Mouse (Mus musculus) midbrain, embryonic 14.5 days (tissue): ENCODE measurements around the gene Fosl2. TPM values are rescaled to one million over a fixed set of nuclear protein-coding genes. Genes with fewer than 3 reads are reported as not detected.

ENCODE experiments used
- ATAC-seq: fragments of 200-750 bp; cut with Nextera tagmentation; 2 replicates; pipeline ENCODE4 v1.8.0; 2017; ENCODE audit warnings: moderate number of reproducible peaks, moderate library complexity; ENCODE audit not compliant: low FRiP score, low TSS enrichment
- DNase-seq: peaks from one replicate; pipeline ENCODE4 v3.0.0-alpha.2; 2015
- H3K27ac ChIP-seq: fragments of 300-500 bp; sonication (generic); replicated peaks from 2 replicates; pipeline ENCODE4 v1.5.1; 2014; ENCODE audit warnings: mild to moderate bottlenecking, low read depth, low read length, moderate library complexity
- H3K27me3 ChIP-seq: fragments of 300-500 bp; sonication (generic); 2 replicates; pipeline ENCODE4 v1.6.1; 2014; ENCODE audit warnings: low read length, control low read depth, mixed read lengths; ENCODE audit not compliant: control insufficient read depth, insufficient read depth
- H3K36me3 ChIP-seq: fragments of 300-500 bp; sonication (generic); 2 replicates; pipeline ENCODE4 v1.6.1; 2014; ENCODE audit warnings: low read length, control low read depth; ENCODE audit not compliant: control insufficient read depth, insufficient read depth
- H3K4me1 ChIP-seq: fragments of 300-500 bp; sonication (generic); 2 replicates; pipeline ENCODE4 v1.6.1; 2014; ENCODE audit warnings: mild to moderate bottlenecking, antibody characterized with exemption, low read length, control low read depth; ENCODE audit not compliant: control insufficient read depth, insufficient read depth
- H3K4me2 ChIP-seq: fragments of 300-500 bp; sonication (generic); 2 replicates; pipeline ENCODE4 v1.6.1; 2014; ENCODE audit warnings: mild to moderate bottlenecking, low read length, moderate library complexity
- H3K4me3 ChIP-seq: fragments of 300-500 bp; sonication (generic); replicated peaks from 2 replicates; pipeline ENCODE4 v1.5.1; 2014; ENCODE audit warnings: low read depth, low read length
- H3K9ac ChIP-seq: fragments of 300-500 bp; sonication (generic); replicated peaks from 2 replicates; pipeline ENCODE4 v1.6.1; 2014; ENCODE audit warnings: mild to moderate bottlenecking, low read length, moderate library complexity
- H3K9me3 ChIP-seq: fragments of 300-500 bp; sonication (generic); 2 replicates; pipeline ENCODE4 v1.6.1; 2016; ENCODE audit warnings: low read length, control low read depth, mixed read lengths; ENCODE audit not compliant: control insufficient read depth
- WGBS: fragments of 180-500 bp; shearing (Covaris S2); extraction: QIAGEN DNeasy Blood & Tissue Kit; methylation state at CpG from one replicate; pipeline ENCODE4 v1.1.7; 2014; 5-methylcytosine and 5-hydroxymethylcytosine counted together
- polyA plus RNA-seq: library from polyadenylated mRNA; unstranded; fragments of >200 nt; fragmentation: Nextera tagmentation; extraction: Ambion mirVana; gene quantifications from 2 replicates; pipeline ENCODE4 v1.2.1, GENCODE M21; 2014

Gene Fosl2
- polyA plus RNA-seq, 1 experiment from 2014 or later, result 0.36 TPM

GRCm38 (mm10) chr5:32199136-32199535 lies 63.5 kb downstream of the Fosl2 start:
- H3K9me3 ChIP-seq, result no peaks in the 10 kb centered on the region
- no peak overlapping the region for H3K4me3 ChIP-seq
- DNase-seq (no peak), ATAC-seq (no peak)
- 77% methylated on average over 3 of the region's 3 CpGs for WGBS
- H3K9ac ChIP-seq, result no peak overlapping the region
- H3K4me2 ChIP-seq, result no peak overlapping the region
- H3K4me1 ChIP-seq, result no peaks in the 10 kb centered on the region
- H3K27ac ChIP-seq, result no peak overlapping the region
- no peaks in the 10 kb centered on the region for H3K36me3 ChIP-seq
- H3K27me3 ChIP-seq, result no peaks in the 10 kb centered on the region

- H3K27ac ChIP-seq, result no peak overlapping the region
- WGBS, result 95% methylated on average over 3 of the region's 3 CpGs
Observed at GRCm38 (mm10) chr5:32199594-32199993, 64.0 kb downstream of the Fosl2 start.

DNA sequence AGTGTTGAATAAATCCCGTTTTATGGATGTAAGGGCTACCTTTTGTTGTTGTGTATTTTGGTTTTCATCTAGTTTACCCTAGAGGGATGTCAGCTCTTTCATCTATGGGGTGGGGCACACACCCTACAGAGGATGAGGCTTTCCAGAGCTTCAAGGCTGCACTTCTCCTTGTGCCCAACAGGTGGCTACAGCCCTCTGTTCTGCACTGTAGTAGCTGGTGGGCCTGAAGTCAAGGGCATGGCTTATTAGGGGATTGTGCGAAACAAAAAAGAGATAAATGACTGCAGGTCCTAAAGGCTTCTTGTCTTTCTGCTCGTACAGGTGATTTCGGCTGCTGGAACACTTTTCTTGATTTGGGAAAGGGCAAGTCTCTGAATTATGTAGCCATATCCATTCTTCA lies 69.1 kb downstream of the Fosl2 start:
- no peaks in the 10 kb centered on the region for H3K36me3 ChIP-seq
- 79% methylated on average over 4 of the region's 4 CpGs for WGBS
- no peak overlapping the region for H3K9ac ChIP-seq
- no peak overlapping the region for H3K4me3 ChIP-seq
- no peak overlapping the region for H3K4me2 ChIP-seq
- no peaks in the 10 kb centered on the region for H3K27me3 ChIP-seq
- no peaks in the 10 kb centered on the region for H3K9me3 ChIP-seq
- no peaks in the 10 kb centered on the region for H3K4me1 ChIP-seq
- DNase-seq (no peak), ATAC-seq (no peak)
- no peak overlapping the region for H3K27ac ChIP-seq

More at GRCm38 (mm10) chr5:32199594-32199993, 64.0 kb downstream of the Fosl2 start:
- Histone ChIP-seq H3K36me3 (no peaks in the 10 kb centered on the region), H3K27me3 (no peaks in the 10 kb centered on the region), H3K9me3 (no peaks in the 10 kb centered on the region), H3K4me2 (no peak overlapping the region), H3K4me3 (no peak overlapping the region), H3K9ac (no peak overlapping the region), H3K4me1 (no peaks in the 10 kb centered on the region)
- no peak for ATAC-seq
- no peak for DNase-seq

GRCm38 (mm10) chr5:32206726-32207125 lies 71.1 kb downstream of the Fosl2 start:
- no peak for ATAC-seq
- Histone ChIP-seq H3K4me3 (no peak overlapping the region), H3K27me3 (no peaks in the 10 kb centered on the region)

More at GRCm38 (mm10) chr5:32206726-32207125, 71.1 kb downstream of the Fosl2 start:
- H3K9me3 ChIP-seq, result no peaks in the 10 kb centered on the region
- no peak overlapping the region for H3K27ac ChIP-seq
- WGBS, result 81% methylated on average over 2 of the region's 2 CpGs
- no peak overlapping the region for H3K4me2 ChIP-seq
- no peak overlapping the region for H3K9ac ChIP-seq
- H3K4me1 ChIP-seq, result no peaks in the 10 kb centered on the region
- DNase-seq, result no peak
- no peaks in the 10 kb centered on the region for H3K36me3 ChIP-seq

Other genes with a start within 250 kb of the Fosl2 start
- not detected in 2 replicates for gene Plb1, start 96.9 kb downstream of the Fosl2 start, polyA plus RNA-seq